Mouse (Mus musculus) intestine, embryonic 15.5 days (tissue): ENCODE measurements around the gene Brat1. TPM values are rescaled to one million over a fixed set of nuclear protein-coding genes. Genes with fewer than 3 reads are reported as not detected.
"Not testable (repeated sequence)": the region's sequence is repeated elsewhere in the genome, so short reads cannot be mapped to it uniquely, and the experiment has no call there.

Source experiments
- ATAC-seq: fragments of 200-750 bp; cut with Nextera tagmentation; 2 replicates; pipeline ENCODE4 v1.8.0; 2017; ENCODE audit warnings: moderate TSS enrichment, moderate library complexity
- H3K27ac ChIP-seq: fragments of 300-500 bp; sonication (generic); 2 replicates; pipeline ENCODE4 v1.5.1; 2015; ENCODE audit warnings: mild to moderate bottlenecking, inconsistent platforms
- H3K27me3 ChIP-seq: fragments of 300-500 bp; sonication (generic); replicated peaks from 2 replicates; pipeline ENCODE4 v1.6.1; 2015; ENCODE audit warnings: inconsistent platforms
- H3K36me3 ChIP-seq: fragments of 300-500 bp; sonication (generic); 2 replicates; pipeline ENCODE4 v1.6.1; 2015; ENCODE audit warnings: inconsistent platforms
- H3K4me1 ChIP-seq: fragments of 300-500 bp; sonication (generic); replicated peaks from 2 replicates; pipeline ENCODE4 v1.6.1; 2015; ENCODE audit warnings: inconsistent platforms
- H3K4me2 ChIP-seq: fragments of 300-500 bp; sonication (generic); replicated peaks from 2 replicates; pipeline ENCODE4 v1.6.1; 2015; ENCODE audit warnings: mild to moderate bottlenecking, inconsistent platforms
- H3K4me3 ChIP-seq: fragments of 300-500 bp; sonication (generic); replicated peaks from 2 replicates; pipeline ENCODE4 v1.5.1; 2015; ENCODE audit warnings: inconsistent platforms
- H3K9ac ChIP-seq: fragments of 300-500 bp; sonication (generic); 2 replicates; pipeline ENCODE4 v1.6.1; 2015; ENCODE audit warnings: inconsistent platforms
- H3K9me3 ChIP-seq: fragments of 300-500 bp; sonication (generic); 2 replicates; pipeline ENCODE4 v1.6.1; 2016; ENCODE audit warnings: inconsistent platforms
- WGBS: fragments of 180-500 bp; shearing (Covaris S2); methylation state at CpG from one replicate; pipeline ENCODE4 v1.1.7; 2015; 5-methylcytosine and 5-hydroxymethylcytosine counted together
- polyA plus RNA-seq: library from polyadenylated mRNA; unstranded; fragments of >200 nt; fragmentation: Nextera tagmentation; extraction: Ambion mirVana; gene quantifications from 2 replicates; pipeline ENCODE4 v1.2.1, GENCODE M21; 2015

The Brat1 gene
- 18.9 and 20.3 TPM in 2 replicates for polyA plus RNA-seq

DNA sequence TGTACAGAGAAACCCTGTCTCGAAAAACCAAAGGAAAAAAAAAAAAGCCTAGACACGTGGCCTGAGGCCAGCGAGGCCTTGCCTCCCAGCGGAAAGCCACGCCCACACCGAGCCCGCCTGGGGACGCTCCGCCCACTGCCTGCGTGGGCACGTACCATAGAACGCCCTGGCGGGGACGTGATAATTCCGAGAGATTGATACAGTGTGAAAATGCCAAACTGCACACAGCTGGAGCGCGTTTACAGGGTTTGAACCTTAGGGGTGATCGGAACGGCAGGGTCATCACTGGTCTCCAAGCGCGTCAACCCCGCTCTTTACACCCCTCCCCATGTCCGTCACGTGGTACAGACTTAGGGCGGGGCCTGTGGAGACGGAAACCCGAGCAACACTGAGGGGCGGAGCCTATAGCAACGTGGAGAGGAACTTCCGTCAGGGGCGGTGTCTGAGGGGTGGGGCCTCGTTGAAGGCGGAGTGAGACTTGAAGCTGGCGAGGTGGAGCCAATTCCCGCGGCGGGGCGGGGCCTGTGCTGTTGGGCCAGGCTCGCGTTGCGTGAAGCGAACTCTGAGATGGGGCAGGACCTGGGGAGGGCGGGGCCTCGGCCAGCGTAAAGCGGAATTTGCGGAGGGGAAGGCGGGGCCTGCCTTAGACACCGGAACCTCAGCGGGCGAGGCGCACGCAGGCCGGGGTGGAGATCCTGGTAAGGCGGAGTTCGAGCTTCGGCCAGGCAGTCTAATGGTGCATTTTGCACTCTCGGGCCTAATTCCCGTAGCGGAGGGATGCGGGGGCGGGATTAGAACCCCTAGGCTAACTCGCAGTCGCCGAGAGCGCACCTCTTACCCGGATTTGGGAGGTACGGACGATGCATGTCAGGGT, at the start of gene Brat1:
Gene Brat1, plus strand, starts transcription at position 634 of the 874 bp plus-strand sequence.
- Histone ChIP-seq H3K9ac (peak within 1 kb of the TSS; percentile 74), H3K9me3 (no peaks in the 10 kb centered on the region)
- WGBS: under 1% methylated on average over 69 of the region's 69 CpGs

DNA sequence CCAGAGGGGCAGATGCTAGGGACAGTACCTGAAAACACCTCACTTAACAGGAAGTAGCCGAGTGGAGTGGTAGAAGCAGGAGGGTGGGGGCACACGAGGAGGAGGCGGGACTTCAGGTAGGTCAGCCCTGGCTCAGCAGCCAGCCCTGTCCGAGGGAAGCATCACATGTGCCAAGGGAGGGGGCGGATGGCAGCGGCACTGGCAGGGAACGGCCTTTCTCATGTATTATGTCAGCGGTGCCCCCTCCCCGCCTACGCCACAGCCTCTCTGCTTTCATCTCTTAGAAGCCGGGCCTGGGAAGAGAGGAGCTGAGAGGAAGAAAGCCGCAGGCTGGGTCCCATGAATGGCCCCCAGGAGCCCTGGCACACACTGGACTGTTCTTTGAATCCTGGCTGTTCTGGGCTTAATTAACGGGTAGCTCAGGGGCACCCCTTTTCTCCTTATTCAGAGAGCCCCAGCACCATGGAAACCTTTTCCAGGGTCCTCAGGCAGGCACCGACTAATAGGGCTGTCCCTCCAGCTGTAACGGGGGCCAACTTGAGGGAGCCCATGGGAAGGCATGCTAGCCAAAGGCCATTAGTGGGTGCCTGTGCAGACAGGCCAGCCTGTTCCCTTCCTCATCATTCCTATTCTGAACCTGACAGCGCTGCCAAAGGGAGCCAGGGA, 45.1 kb upstream of the Brat1 start:
- 40% methylated on average over 16 of the region's 16 CpGs for WGBS
- H3K27ac ChIP-seq: no peak overlapping the region
- H3K36me3 ChIP-seq: no peaks in the 10 kb centered on the region
- H3K4me3 ChIP-seq: no peak overlapping the region
- H3K4me1 ChIP-seq: peaks cover 44% of the 10 kb centered on the region
- H3K4me2 ChIP-seq: no peak overlapping the region; the same call in 1 of the 2 replicates
- no peaks in the 10 kb centered on the region for H3K9me3 ChIP-seq
- H3K27me3 ChIP-seq: no peaks in the 10 kb centered on the region
- peak; percentile 15; the same call in 1 of the 2 replicates for ATAC-seq
- H3K9ac ChIP-seq: peak overlapping the region; percentile 20; the same call in 1 of the 2 replicates

More for the DNA sequence above, at the start of gene Brat1:
- Histone ChIP-seq H3K36me3 (peaks cover 15% of the 10 kb centered on the region; the same call in 1 of the 2 replicates), H3K4me3 (peak within 1 kb of the TSS; percentile 58), H3K4me1 (peaks cover 31% of the 10 kb centered on the region), H3K27me3 (no peaks in the 10 kb centered on the region), H3K27ac (peak within 1 kb of the TSS; percentile 91), H3K4me2 (peak within 1 kb of the TSS; percentile 81)
- ATAC-seq: peak; percentile 91

DNA sequence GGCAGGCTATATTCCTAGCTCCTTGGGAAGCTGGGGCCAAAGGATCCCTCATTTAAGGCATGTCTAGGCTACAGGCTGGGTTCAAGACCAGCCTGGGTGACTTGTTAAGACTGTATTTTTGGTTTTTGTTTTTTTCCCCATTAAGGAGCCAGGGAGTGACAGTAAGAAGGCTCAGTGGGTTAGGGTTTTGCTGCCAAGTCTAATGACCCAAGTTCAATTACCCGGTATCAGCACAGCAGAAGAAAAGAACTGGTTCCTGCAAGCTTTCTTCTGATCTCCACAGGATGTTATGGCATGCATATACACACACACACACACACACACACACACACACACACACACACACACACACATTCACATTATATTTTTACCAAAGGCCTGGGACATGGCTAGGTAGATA, 44.4 kb upstream of the Brat1 start:
- no peak overlapping the region for H3K4me3 ChIP-seq
- H3K27me3 ChIP-seq: no peaks in the 10 kb centered on the region
- 47% methylated on average over 1 of the region's 1 CpGs for WGBS
- H3K9ac ChIP-seq: no peak overlapping the region
- H3K27ac ChIP-seq: no peak overlapping the region
- H3K9me3 ChIP-seq: no peaks in the 10 kb centered on the region
- H3K4me1 ChIP-seq: peaks cover 43% of the 10 kb centered on the region
- H3K4me2 ChIP-seq: no peak overlapping the region
- no peak for ATAC-seq
- H3K36me3 ChIP-seq: no peaks in the 10 kb centered on the region

DNA sequence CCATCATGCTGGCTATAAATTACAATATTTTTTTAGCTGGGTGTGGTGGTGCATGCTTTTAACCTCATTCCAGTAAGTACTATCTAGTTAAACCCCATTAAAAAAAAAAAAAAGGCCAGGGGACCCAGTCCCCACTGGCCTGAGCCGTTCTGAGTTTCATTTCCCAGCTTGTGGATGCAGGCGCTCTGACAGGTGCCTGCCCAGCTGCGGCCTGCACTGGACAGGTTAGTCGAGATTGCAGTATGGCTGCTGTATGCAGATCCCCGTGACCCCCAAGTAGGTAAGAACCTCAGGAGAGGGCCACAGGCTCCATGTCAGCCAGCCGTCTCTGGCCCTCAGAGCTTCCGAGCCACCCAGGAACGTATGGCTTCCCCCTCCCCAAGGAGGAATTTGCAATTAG, 43.4 kb upstream of the Brat1 start:
- no peak overlapping the region for H3K9ac ChIP-seq
- no peak overlapping the region for H3K4me3 ChIP-seq
- H3K4me1 ChIP-seq: peaks cover 43% of the 10 kb centered on the region
- H3K36me3 ChIP-seq: no peaks in the 10 kb centered on the region
- 50% methylated on average over 8 of the region's 8 CpGs for WGBS
- ATAC-seq: no peak
- no peaks in the 10 kb centered on the region for H3K9me3 ChIP-seq
- H3K27ac ChIP-seq: peak overlapping the region; percentile 44; the same call in 1 of the 2 replicates
- H3K27me3 ChIP-seq: no peaks in the 10 kb centered on the region
- H3K4me2 ChIP-seq: 0 out of 2 replicates have a peak overlapping the region, but pooled peaks have one; percentile 1

DNA sequence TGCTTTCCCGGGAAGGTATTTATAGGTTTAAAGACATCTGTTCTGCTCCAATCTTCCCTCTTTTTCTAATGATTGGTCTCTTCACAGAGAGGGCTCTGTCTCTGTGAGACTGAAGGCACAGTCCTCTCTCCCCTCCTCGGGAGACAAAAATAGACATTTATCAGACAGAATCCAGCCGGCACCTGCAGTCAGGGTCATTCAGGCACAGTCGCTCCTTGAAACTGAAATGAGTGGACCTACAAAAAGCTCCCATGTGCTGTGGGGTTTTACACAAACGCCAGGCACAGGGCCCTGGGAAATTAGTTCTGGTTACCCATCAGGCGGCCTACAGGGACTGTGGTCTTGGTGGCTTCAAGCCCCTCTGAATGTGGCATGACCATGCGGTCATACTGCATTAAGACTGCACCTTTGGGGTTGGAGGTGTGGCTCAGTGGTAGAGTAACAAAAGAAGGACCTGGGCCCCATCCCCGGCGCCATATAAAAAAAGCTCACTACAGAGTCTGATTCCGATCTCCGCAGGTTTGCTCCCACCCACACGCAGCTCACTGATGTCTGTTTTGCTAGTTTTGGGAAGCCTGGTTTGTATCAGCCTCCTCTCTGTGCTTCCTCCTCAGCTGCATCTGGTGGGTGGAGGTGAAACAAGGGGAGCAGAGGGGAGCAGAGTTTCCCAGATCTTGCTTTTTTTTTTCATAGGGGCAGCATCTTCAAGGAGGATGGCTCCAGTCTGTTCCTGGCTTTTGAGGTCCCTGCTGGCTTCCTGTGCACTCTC, 42.8 kb upstream of the Brat1 start:
- Histone ChIP-seq H3K9ac (no peak overlapping the region), H3K4me2 (peak overlapping the region; percentile 1; the same call in 1 of the 2 replicates), H3K27me3 (no peaks in the 10 kb centered on the region), H3K4me1 (peaks cover 43% of the 10 kb centered on the region), H3K9me3 (no peaks in the 10 kb centered on the region), H3K27ac (peak overlapping the region; percentile 44; the same call in 1 of the 2 replicates), H3K36me3 (no peaks in the 10 kb centered on the region), H3K4me3 (no peak overlapping the region)
- ATAC-seq: no peak
- 38% methylated on average over 12 of the region's 12 CpGs for whole genome bisulfite sequencing

DNA sequence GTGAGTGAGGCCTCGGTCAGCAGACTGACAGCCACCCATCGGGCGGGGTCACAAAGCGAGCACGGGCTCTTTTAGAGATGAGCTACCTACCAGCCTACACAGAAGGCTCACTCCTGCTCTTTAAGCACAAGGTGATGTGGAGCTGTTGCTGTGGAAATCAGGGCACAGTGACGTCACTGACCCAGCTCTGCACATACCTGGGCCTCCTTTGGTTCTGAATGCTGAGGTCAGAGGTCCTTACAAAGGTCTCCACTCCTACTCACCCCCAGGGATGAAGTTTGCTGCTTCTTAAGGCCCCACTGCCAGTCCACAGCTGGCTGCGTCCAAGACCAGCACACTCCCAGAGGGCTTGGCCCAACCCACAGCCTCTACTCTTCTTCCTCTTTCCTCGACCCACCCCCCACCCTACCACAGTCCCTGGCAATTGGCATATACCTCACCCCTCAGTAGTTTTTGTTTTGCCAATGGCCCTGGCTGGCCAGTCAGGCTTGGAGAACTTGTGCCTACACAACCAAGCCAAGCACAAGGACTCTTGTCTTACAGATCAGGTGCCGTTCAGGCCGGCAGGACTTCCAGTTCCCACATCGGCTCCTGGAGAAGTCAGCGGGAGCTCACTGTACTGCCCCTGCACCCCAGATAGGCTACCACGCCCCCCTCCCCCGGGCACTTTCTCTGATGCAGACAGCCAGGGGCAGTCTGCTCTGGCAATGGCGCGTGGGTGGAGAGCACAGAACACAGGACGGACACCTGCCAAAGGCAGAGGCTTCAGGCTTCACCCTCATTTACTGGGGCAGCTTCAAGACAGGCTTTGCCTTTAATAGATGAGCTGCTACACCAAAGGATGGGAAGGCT, 41.8 kb upstream of the Brat1 start:
- no peak overlapping the region for H3K4me3 ChIP-seq
- H3K9ac ChIP-seq: no peak overlapping the region
- no peaks in the 10 kb centered on the region for H3K27me3 ChIP-seq
- WGBS: 62% methylated on average over 17 of the region's 17 CpGs
- H3K36me3 ChIP-seq: no peaks in the 10 kb centered on the region
- H3K27ac ChIP-seq: peak overlapping the region; percentile 62
- ATAC-seq: peak; percentile 39
- H3K4me1 ChIP-seq: peaks cover 43% of the 10 kb centered on the region
- no peak overlapping the region for H3K4me2 ChIP-seq
- H3K9me3 ChIP-seq: no peaks in the 10 kb centered on the region

DNA sequence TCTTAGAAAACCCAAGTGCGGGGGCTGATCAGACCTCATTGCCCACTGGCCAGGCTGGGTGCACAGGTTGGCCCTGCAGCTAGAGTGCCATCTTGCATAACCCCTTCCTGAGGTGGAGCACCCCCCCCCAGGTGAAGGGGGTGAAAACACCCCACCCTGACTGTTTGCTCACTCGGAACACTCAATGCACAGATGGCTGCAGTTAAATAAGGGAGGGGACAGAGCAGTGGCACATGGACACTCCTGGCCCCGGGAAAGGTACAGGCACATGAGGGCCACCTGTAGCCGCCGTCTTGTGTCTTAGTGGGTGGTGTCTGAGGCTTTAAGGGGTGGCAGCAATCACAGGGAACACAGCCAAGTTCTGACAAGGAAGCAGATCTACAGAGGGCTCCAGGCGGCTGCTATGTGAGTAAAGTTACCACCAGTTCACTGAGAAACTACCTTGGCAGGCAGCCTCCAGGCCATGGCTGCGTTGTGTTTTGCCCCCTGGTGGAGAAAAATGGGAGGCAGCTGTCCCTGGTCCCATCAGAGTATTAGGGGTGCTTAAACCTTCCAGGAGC, 41.1 kb upstream of the Brat1 start:
- H3K4me2 ChIP-seq: no peak overlapping the region
- H3K36me3 ChIP-seq: peaks cover 1% of the 10 kb centered on the region
- H3K27me3 ChIP-seq: no peaks in the 10 kb centered on the region
- peaks cover 43% of the 10 kb centered on the region for H3K4me1 ChIP-seq
- no peaks in the 10 kb centered on the region for H3K9me3 ChIP-seq
- no peak overlapping the region for H3K9ac ChIP-seq
- peak; percentile 75 for ATAC-seq
- H3K4me3 ChIP-seq: no peak overlapping the region
- 40% methylated on average over 7 of the region's 7 CpGs for WGBS
- peak overlapping the region; percentile 62; the same call in 1 of the 2 replicates for H3K27ac ChIP-seq

DNA sequence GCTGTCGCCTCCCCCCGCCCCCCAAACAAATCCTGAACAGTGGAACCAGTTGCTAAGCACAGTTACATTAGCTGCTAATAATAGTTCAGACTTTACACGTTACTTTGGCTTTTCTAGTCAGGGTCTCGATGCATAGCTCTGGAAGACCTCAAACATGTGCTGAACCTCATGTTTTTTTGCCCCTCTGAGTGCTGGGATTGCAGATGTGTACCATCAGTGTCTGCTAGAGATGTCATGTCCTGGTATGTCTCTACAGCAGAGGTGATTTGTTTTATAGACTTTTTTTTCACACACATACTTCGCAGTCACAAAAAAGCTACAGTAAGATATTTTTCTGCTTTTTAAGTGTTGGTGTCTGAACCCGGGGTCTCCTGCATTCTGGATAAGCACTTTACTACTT, 32.7 kb upstream of the Brat1 start:
- 0 out of 2 replicates have a peak, but pooled peaks cover 8% of the 10 kb centered on the region for H3K4me1 ChIP-seq
- peak; percentile 50 for ATAC-seq
- WGBS: 67% methylated on average over 6 of the region's 6 CpGs
- H3K27ac ChIP-seq: peak overlapping the region; percentile 73
- no peaks in the 10 kb centered on the region for H3K9me3 ChIP-seq
- no peak overlapping the region for H3K4me3 ChIP-seq
- H3K9ac ChIP-seq: no peak overlapping the region
- H3K4me2 ChIP-seq: no peak overlapping the region
- peaks cover 12% of the 10 kb centered on the region for H3K36me3 ChIP-seq
- no peaks in the 10 kb centered on the region for H3K27me3 ChIP-seq

DNA sequence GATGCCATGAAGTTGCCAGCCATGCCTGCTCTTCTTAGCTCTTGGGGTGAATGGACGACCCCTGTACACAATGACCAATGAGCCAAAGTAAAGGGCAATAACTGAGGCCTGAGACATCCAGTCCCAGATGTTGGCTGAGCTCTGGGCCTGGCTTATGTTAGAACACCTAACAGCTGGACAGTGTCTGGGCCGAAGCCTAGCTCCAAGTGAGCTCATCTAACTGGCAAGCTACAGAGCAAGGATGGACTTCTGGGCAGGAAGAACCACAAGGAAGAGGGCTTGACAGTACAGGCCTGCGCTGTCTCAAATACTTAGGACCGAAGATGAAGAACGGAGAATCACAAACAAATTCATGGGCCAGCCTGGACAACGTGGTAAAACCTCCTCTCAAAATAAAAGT, 32.2 kb upstream of the Brat1 start:
- H3K9me3 ChIP-seq, H3K4me3 ChIP-seq, H3K27me3 ChIP-seq, H3K9ac ChIP-seq, H3K4me2 ChIP-seq, H3K4me1 ChIP-seq: not testable (repeated sequence)
- 58% methylated on average over 6 of the region's 6 CpGs for WGBS
- Histone ChIP-seq H3K36me3 (peaks cover 12% of the 10 kb centered on the region), H3K27ac (peak overlapping the region; percentile 62; the same call in 1 of the 2 replicates)
- ATAC-seq: peak; percentile 79

DNA sequence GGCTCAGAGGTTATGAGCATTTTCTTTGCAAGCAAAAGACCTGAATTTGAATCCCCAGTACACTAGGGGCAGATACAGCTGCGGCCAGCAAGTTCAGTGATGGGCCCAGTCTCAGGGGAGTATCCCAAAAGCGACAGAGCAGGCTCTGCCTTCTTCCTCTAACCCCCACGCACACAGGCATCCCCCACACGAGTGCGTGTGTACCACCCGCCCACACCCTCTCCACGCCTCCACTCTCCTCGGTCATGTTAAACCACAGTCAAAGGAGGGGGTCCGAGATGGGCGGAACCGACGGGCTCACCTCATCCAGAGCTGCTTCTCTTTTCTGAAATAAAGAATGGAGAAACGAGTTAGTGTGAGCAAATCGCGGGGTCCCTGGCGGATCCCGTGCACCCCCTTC, 30.8 kb upstream of the Brat1 start:
- 89% methylated on average over 17 of the region's 17 CpGs for WGBS
- H3K4me3 ChIP-seq: no peak overlapping the region
- no peaks in the 10 kb centered on the region for H3K27me3 ChIP-seq
- peaks cover 8% of the 10 kb centered on the region for H3K36me3 ChIP-seq
- 0 out of 2 replicates have a peak, but pooled peaks cover 8% of the 10 kb centered on the region for H3K4me1 ChIP-seq
- H3K27ac ChIP-seq: peak overlapping the region; percentile 6; the same call in 1 of the 2 replicates
- H3K4me2 ChIP-seq: no peak overlapping the region
- no peak for ATAC-seq
- H3K9me3 ChIP-seq: no peaks in the 10 kb centered on the region
- no peak overlapping the region for H3K9ac ChIP-seq

DNA sequence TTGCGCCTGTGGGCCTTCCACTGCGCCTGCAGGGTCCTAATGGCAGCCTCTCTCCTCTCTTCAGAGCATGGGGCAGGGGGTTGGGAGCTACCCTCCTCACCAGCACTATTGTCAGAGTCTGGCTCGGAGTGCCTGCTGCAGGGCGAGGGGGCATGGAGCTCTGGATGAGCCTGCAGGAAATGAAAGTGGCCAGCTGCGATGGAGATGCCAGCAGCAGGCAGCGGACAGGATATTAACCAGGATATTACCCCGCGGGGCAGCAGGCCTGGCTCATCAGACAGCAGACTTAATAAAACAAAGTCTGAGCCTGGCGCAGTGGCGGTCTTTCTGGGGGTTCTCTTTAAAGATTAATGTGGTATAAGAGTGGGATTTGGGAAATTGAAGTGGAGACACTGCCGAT, 29.7 kb upstream of the Brat1 start:
- Histone ChIP-seq H3K36me3 (no peaks in the 10 kb centered on the region; the same call in 1 of the 2 replicates), H3K9me3 (no peaks in the 10 kb centered on the region), H3K4me3 (no peak overlapping the region), H3K27ac (no peak overlapping the region), H3K4me1 (0 out of 2 replicates have a peak, but pooled peaks cover 8% of the 10 kb centered on the region), H3K9ac (no peak overlapping the region), H3K4me2 (no peak overlapping the region), H3K27me3 (no peaks in the 10 kb centered on the region)
- ATAC-seq: no peak
- 61% methylated on average over 11 of the region's 11 CpGs for WGBS
